Mouse (Mus musculus): ENCODE measurements around the gene Mrtfa. TPM values are rescaled to one million over a fixed set of nuclear protein-coding genes. Genes with fewer than 3 reads are reported as not detected.

Mrtfa gene
- polyA plus RNA-seq, 1 experiment, result 18.4 TPM

DNA sequence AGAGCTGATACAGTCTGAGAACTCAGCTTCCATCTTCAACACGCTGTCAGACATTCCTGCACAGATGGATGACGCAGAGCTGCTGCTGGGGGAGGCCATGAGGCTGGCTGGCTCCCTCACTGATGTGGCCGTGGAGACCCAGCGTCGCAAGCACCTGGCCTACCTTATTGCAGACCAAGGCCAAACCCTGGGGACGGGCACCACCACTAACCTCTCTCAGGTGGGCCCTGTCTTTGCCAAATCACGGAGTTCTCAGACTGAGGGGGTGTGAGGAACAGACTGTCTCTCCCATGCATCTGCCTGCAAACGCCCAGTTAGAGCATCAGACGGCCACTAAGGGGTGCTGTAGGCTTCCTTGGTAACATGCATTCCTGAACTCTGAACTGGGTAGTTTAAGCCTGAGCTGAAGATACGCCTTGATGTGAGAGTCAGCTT lies 181.9 kb downstream of the Mrtfa start:
- Histone ChIP-seq H3K4me1 (ENCODE audit: control insufficient read depth, insufficient read depth, low read length) (no peaks in the 10 kb centered on the region), H3K9ac (ENCODE audit: low read depth, poor library complexity, severe bottlenecking) (no peak overlapping the region), H3K9me3 (replicated peaks; ENCODE audit: control insufficient read depth, insufficient read depth, low read length, poor library complexity, severe bottlenecking) (no peaks in the 10 kb centered on the region), H3K36me3 (ENCODE audit: control insufficient read depth, insufficient read depth, low read length, poor library complexity, severe bottlenecking) (no peaks in the 10 kb centered on the region), H3K4me3 (ENCODE audit: low read depth, low read length) (no peak overlapping the region), H3K27ac (ENCODE audit: insufficient read depth, low read length) (no peak overlapping the region), H3K27me3 (ENCODE audit: control insufficient read depth, insufficient read depth, low read length, poor library complexity, severe bottlenecking) (no peaks in the 10 kb centered on the region)
- peak; percentile 74 for TF ChIP-seq CTCF (IDR thresholded peaks at IDR 0.05; ENCODE audit: low read depth, low read length)
- TF ChIP-seq POLR2A (IDR thresholded peaks at IDR 0.05; ENCODE audit: insufficient read depth, low read length), result no peak
- no peak for TF ChIP-seq EP300 (IDR thresholded peaks at IDR 0.05; ENCODE audit: insufficient read depth, low read depth, low read length)

DNA sequence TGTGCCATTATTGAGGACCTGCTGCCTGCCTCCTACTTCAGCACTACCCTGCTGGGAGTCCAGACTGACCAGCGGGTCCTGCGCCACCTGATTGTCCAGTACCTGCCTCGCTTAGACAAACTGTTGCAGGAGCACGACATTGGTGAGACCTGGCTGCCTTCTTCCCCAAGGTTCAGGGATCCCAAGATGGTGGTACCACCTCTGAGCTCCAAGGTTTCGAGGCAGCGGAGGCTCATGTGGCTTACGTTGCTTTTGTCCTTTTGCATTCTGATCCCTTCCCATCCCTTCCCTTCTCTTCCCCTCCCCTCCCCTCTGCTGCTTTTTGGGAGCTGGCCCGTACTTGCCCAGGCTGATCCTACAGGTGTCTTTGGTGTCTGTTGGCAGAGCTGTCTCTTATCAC lies 182.7 kb downstream of the Mrtfa start:
- Histone ChIP-seq H3K27ac (ENCODE audit: insufficient read depth, low read length) (no peak overlapping the region), H3K4me1 (ENCODE audit: control insufficient read depth, insufficient read depth, low read length) (no peaks in the 10 kb centered on the region), H3K9ac (ENCODE audit: low read depth, poor library complexity, severe bottlenecking) (no peak overlapping the region), H3K36me3 (ENCODE audit: control insufficient read depth, insufficient read depth, low read length, poor library complexity, severe bottlenecking) (no peaks in the 10 kb centered on the region), H3K9me3 (replicated peaks; ENCODE audit: control insufficient read depth, insufficient read depth, low read length, poor library complexity, severe bottlenecking) (no peaks in the 10 kb centered on the region), H3K27me3 (ENCODE audit: control insufficient read depth, insufficient read depth, low read length, poor library complexity, severe bottlenecking) (no peaks in the 10 kb centered on the region), H3K4me3 (ENCODE audit: low read depth, low read length) (no peak overlapping the region)
- TF ChIP-seq CTCF (IDR thresholded peaks at IDR 0.05; ENCODE audit: low read depth, low read length) (no peak), POLR2A (IDR thresholded peaks at IDR 0.05; ENCODE audit: insufficient read depth, low read length) (no peak), EP300 (IDR thresholded peaks at IDR 0.05; ENCODE audit: insufficient read depth, low read depth, low read length) (no peak)

GRCm38 (mm10) chr15:81007339-81007738 lies 183.2 kb downstream of the Mrtfa start:
- no peak overlapping the region for H3K9ac ChIP-seq (ENCODE audit: low read depth, poor library complexity, severe bottlenecking)
- H3K27ac ChIP-seq (ENCODE audit: insufficient read depth, low read length), result no peak overlapping the region
- TF ChIP-seq EP300 (IDR thresholded peaks at IDR 0.05; ENCODE audit: insufficient read depth, low read depth, low read length), result no peak
- TF ChIP-seq POLR2A (IDR thresholded peaks at IDR 0.05; ENCODE audit: insufficient read depth, low read length), result no peak
- TF ChIP-seq CTCF (IDR thresholded peaks at IDR 0.05; ENCODE audit: low read depth, low read length), result no peak
- H3K9me3 ChIP-seq (replicated peaks; ENCODE audit: control insufficient read depth, insufficient read depth, low read length, poor library complexity, severe bottlenecking), result no peaks in the 10 kb centered on the region
- H3K36me3 ChIP-seq (ENCODE audit: control insufficient read depth, insufficient read depth, low read length, poor library complexity, severe bottlenecking), result no peaks in the 10 kb centered on the region
- no peaks in the 10 kb centered on the region for H3K4me1 ChIP-seq (ENCODE audit: control insufficient read depth, insufficient read depth, low read length)
- H3K27me3 ChIP-seq (ENCODE audit: control insufficient read depth, insufficient read depth, low read length, poor library complexity, severe bottlenecking), result no peaks in the 10 kb centered on the region
- no peak overlapping the region for H3K4me3 ChIP-seq (ENCODE audit: low read depth, low read length)

DNA sequence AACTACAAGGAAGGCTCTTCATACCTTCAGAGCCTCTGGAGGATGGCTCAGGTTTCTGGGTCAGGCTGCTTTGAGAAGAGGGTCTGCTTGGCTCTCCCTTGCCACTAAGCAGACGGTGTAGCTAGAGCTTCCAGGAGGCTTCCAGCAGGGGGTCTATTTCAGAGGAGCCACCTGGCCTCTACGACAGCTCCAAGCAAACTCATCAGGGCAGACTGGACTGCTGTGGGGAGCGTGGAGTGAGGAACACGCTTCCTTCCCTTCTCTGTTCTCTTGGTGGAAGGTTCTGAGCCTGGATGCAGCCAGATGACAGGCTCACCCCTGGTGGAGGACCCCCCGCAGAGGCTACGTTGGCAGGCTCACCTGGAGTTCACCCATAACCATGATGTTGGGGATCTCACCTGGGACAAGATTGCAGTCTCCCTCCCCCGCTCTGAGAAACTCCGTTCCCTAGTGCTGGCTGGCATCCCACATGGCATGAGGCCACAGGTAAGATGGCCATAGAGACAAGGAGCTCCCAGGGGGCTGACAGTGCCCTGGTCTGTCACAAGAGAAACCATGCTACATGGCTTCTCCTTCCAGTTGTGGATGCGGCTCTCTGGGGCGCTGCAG lies 184.3 kb downstream of the Mrtfa start:
- Histone ChIP-seq H3K9me3 (replicated peaks; ENCODE audit: control insufficient read depth, insufficient read depth, low read length, poor library complexity, severe bottlenecking) (no peaks in the 10 kb centered on the region), H3K36me3 (ENCODE audit: control insufficient read depth, insufficient read depth, low read length, poor library complexity, severe bottlenecking) (no peaks in the 10 kb centered on the region), H3K27ac (ENCODE audit: insufficient read depth, low read length) (no peak overlapping the region), H3K9ac (ENCODE audit: low read depth, poor library complexity, severe bottlenecking) (no peak overlapping the region), H3K4me1 (ENCODE audit: control insufficient read depth, insufficient read depth, low read length) (no peaks in the 10 kb centered on the region), H3K27me3 (ENCODE audit: control insufficient read depth, insufficient read depth, low read length, poor library complexity, severe bottlenecking) (no peaks in the 10 kb centered on the region), H3K4me3 (ENCODE audit: low read depth, low read length) (no peak overlapping the region)
- TF ChIP-seq CTCF (IDR thresholded peaks at IDR 0.05; ENCODE audit: low read depth, low read length) (no peak), EP300 (IDR thresholded peaks at IDR 0.05; ENCODE audit: insufficient read depth, low read depth, low read length) (no peak), POLR2A (IDR thresholded peaks at IDR 0.05; ENCODE audit: insufficient read depth, low read length) (no peak)

DNA sequence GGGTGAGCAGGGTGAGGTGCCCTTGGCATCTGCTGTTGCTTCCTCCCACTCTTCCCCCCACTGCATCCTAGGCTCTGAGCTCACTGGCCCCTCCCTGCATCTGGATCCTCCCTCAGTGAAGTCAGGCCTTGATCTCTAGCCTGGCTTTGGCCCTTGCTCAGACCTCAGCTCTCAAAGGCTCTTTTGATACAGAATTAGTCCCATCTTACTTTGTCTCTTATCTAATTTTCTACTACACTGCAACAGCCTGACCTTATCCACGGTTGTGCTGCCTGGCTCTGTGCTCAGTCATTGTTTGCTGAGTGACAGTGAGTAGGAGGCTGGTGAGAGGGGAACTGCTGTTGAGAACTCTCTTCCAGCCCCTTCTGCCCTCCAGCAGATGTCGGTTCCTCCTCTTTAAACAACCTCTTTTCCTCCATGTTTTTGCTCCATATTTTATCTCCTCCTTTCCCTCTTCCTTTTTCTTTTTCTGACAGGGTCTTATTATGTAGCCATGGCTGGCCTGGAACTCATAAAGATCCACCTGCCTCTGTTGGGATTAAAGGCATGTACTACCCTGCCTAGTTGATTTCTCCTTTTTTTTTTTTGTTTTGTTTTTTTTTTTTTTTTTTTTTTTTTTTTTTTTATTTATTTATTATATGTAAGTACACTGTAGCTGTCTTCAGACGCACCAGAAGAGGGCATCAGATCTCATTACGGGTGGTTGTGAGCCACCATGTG lies 190.0 kb downstream of the Mrtfa start:
- TF ChIP-seq EP300 (IDR thresholded peaks at IDR 0.05; ENCODE audit: insufficient read depth, low read depth, low read length) (no peak), CTCF (IDR thresholded peaks at IDR 0.05; ENCODE audit: low read depth, low read length) (no peak), POLR2A (IDR thresholded peaks at IDR 0.05; ENCODE audit: insufficient read depth, low read length) (no peak)
- Histone ChIP-seq H3K9me3 (replicated peaks; ENCODE audit: control insufficient read depth, insufficient read depth, low read length, poor library complexity, severe bottlenecking) (no peaks in the 10 kb centered on the region), H3K4me1 (ENCODE audit: control insufficient read depth, insufficient read depth, low read length) (peaks cover 2% of the 10 kb centered on the region), H3K27ac (ENCODE audit: insufficient read depth, low read length) (no peak overlapping the region), H3K9ac (ENCODE audit: low read depth, poor library complexity, severe bottlenecking) (no peak overlapping the region), H3K36me3 (ENCODE audit: control insufficient read depth, insufficient read depth, low read length, poor library complexity, severe bottlenecking) (no peaks in the 10 kb centered on the region), H3K27me3 (ENCODE audit: control insufficient read depth, insufficient read depth, low read length, poor library complexity, severe bottlenecking) (no peaks in the 10 kb centered on the region), H3K4me3 (ENCODE audit: low read depth, low read length) (no peak overlapping the region)

GRCm38 (mm10) chr15:80997077-80997476 lies 193.5 kb downstream of the Mrtfa start:
- Histone ChIP-seq H3K9me3 (replicated peaks; ENCODE audit: control insufficient read depth, insufficient read depth, low read length, poor library complexity, severe bottlenecking) (no peaks in the 10 kb centered on the region), H3K27me3 (ENCODE audit: control insufficient read depth, insufficient read depth, low read length, poor library complexity, severe bottlenecking) (no peaks in the 10 kb centered on the region), H3K36me3 (ENCODE audit: control insufficient read depth, insufficient read depth, low read length, poor library complexity, severe bottlenecking) (no peaks in the 10 kb centered on the region), H3K4me3 (ENCODE audit: low read depth, low read length) (no peak overlapping the region), H3K4me1 (ENCODE audit: control insufficient read depth, insufficient read depth, low read length) (peaks cover 2% of the 10 kb centered on the region), H3K27ac (ENCODE audit: insufficient read depth, low read length) (no peak overlapping the region), H3K9ac (ENCODE audit: low read depth, poor library complexity, severe bottlenecking) (no peak overlapping the region)
- TF ChIP-seq EP300 (IDR thresholded peaks at IDR 0.05; ENCODE audit: insufficient read depth, low read depth, low read length) (no peak), POLR2A (IDR thresholded peaks at IDR 0.05; ENCODE audit: insufficient read depth, low read length) (no peak), CTCF (IDR thresholded peaks at IDR 0.05; ENCODE audit: low read depth, low read length) (no peak)

All from ES-Bruce4 (cell line).